In genomic region chr6:124702102-124702783, GRCm38 (mm10) we compare ENCODE assay signal across 10 mouse cellular contexts. TPM values are rescaled to one million over a fixed set of nuclear protein-coding genes. Genes with fewer than 3 reads are reported as not detected.
DNase-seq lines count a peak whose midpoint lies in the region; ATAC-seq and TF ChIP-seq lines count a peak whose summit lies in the region.
"Had no signal": no experiment of that assay in that cellular context is flagged by ENCODE, and none has a peak within 500 bp of the region (broad histone marks: within the 10 kb centered on the region; RNA-seq: fewer than 3 reads in every experiment).

No protein-coding gene starts in this region.

- WGBS in forebrain, embryonic 11.5 days: 92% methylated on average over 17 of the region's 17 CpGs
- WGBS in forebrain, embryonic 16.5 days: 92% methylated on average over 17 of the region's 17 CpGs
- 79% methylated on average over 17 of the region's 17 CpGs for WGBS in liver, embryonic 13.5 days (ENCODE audit: insufficient replicate concordance)
- WGBS in liver, embryonic 12.5 days (ENCODE audit: insufficient replicate concordance): 84% methylated on average over 17 of the region's 17 CpGs
- 92% methylated on average over 17 of the region's 17 CpGs for WGBS in forebrain, postnatal 0 days
- WGBS in midbrain, embryonic 14.5 days: 92% methylated on average over 17 of the region's 17 CpGs

- no peaks in the 10 kb centered on the region for H3K27me3 ChIP-seq in forebrain, embryonic 11.5 days (ENCODE audit: control insufficient read depth, insufficient read depth, low read length)
- H3K27me3 ChIP-seq in forebrain, embryonic 16.5 days (replicated peaks; ENCODE audit: control insufficient read depth, insufficient read depth, low read length): no peaks in the 10 kb centered on the region
- no peaks in the 10 kb centered on the region for H3K27me3 ChIP-seq in liver, embryonic 13.5 days
- H3K27me3 ChIP-seq in liver, embryonic 12.5 days (replicated peaks): no peaks in the 10 kb centered on the region
- H3K27me3 ChIP-seq in forebrain, postnatal 0 days (ENCODE audit: insufficient read depth, low read length): no peaks in the 10 kb centered on the region
- H3K27me3 ChIP-seq in midbrain, embryonic 14.5 days (ENCODE audit: control insufficient read depth, insufficient read depth, low read length): no peaks in the 10 kb centered on the region

- no peaks in the 10 kb centered on the region for H3K4me1 ChIP-seq in forebrain, embryonic 11.5 days (replicated peaks; ENCODE audit: control insufficient read depth, insufficient read depth, low read length)
- no peaks in the 10 kb centered on the region for H3K4me1 ChIP-seq in forebrain, embryonic 16.5 days (replicated peaks; ENCODE audit: control insufficient read depth, insufficient read depth, low read length)
- peaks cover 23% of the 10 kb centered on the region for H3K4me1 ChIP-seq in liver, embryonic 13.5 days (replicated peaks)
- H3K4me1 ChIP-seq in liver, embryonic 12.5 days: peaks cover 9% of the 10 kb centered on the region
- H3K4me1 ChIP-seq in forebrain, postnatal 0 days (ENCODE audit: insufficient read depth): no peaks in the 10 kb centered on the region
- H3K4me1 ChIP-seq in midbrain, embryonic 14.5 days (ENCODE audit: control insufficient read depth, insufficient read depth, low read length): no peaks in the 10 kb centered on the region

- H3K9me3 ChIP-seq in forebrain, embryonic 11.5 days (ENCODE audit: control insufficient read depth, low read length): no peaks in the 10 kb centered on the region
- no peaks in the 10 kb centered on the region for H3K9me3 ChIP-seq in forebrain, embryonic 16.5 days (ENCODE audit: control insufficient read depth, low read length)
- H3K9me3 ChIP-seq in liver, embryonic 13.5 days (replicated peaks): no peaks in the 10 kb centered on the region
- no peaks in the 10 kb centered on the region for H3K9me3 ChIP-seq in liver, embryonic 12.5 days (replicated peaks)
- no peaks in the 10 kb centered on the region for H3K9me3 ChIP-seq in forebrain, postnatal 0 days (ENCODE audit: low read length)
- H3K9me3 ChIP-seq in midbrain, embryonic 14.5 days (ENCODE audit: control insufficient read depth, low read length): no peaks in the 10 kb centered on the region

- H3K27ac ChIP-seq in forebrain, embryonic 11.5 days (ENCODE audit: low read depth, low read length): no peak overlapping the region
- H3K27ac ChIP-seq in forebrain, embryonic 16.5 days (ENCODE audit: low read length): no peak overlapping the region
- no peak overlapping the region for H3K27ac ChIP-seq in liver, embryonic 13.5 days
- no peak overlapping the region for H3K27ac ChIP-seq in liver, embryonic 12.5 days
- no peak overlapping the region for H3K27ac ChIP-seq in forebrain, postnatal 0 days (ENCODE audit: low read depth, low read length)
- no peak overlapping the region for H3K27ac ChIP-seq in midbrain, embryonic 14.5 days (replicated peaks; ENCODE audit: low read depth, low read length)
- H3K27ac ChIP-seq: heart, adult 2 months had no signal

- H3K36me3 ChIP-seq in forebrain, embryonic 11.5 days (ENCODE audit: control insufficient read depth, insufficient read depth, low read length): peaks cover 19% of the 10 kb centered on the region; the same call in 1 of the 2 replicates
- peaks cover 28% of the 10 kb centered on the region for H3K36me3 ChIP-seq in forebrain, embryonic 16.5 days (ENCODE audit: control insufficient read depth, insufficient read depth)
- H3K36me3 ChIP-seq in liver, embryonic 13.5 days: peaks cover 97% of the 10 kb centered on the region
- H3K36me3 ChIP-seq in liver, embryonic 12.5 days: peaks cover 97% of the 10 kb centered on the region
- peaks cover 67% of the 10 kb centered on the region for H3K36me3 ChIP-seq in forebrain, postnatal 0 days (ENCODE audit: insufficient read depth)
- peaks cover 69% of the 10 kb centered on the region for H3K36me3 ChIP-seq in midbrain, embryonic 14.5 days (ENCODE audit: control insufficient read depth, insufficient read depth, low read length)

- ATAC-seq in forebrain, embryonic 11.5 days (replicated peaks; ENCODE audit: low FRiP score): peak; percentile 27; the same call in 1 of the 2 replicates
- no peak for ATAC-seq in forebrain, embryonic 16.5 days
- 0 out of 2 replicates have a peak, but pooled peaks have one; percentile 4 for ATAC-seq in liver, embryonic 13.5 days (ENCODE audit: low read depth)
- no peak; the same call in 1 of the 2 replicates for ATAC-seq in liver, embryonic 12.5 days
- peak; percentile 14; the same call in 1 of the 2 replicates for ATAC-seq in forebrain, postnatal 0 days
- peak; percentile 38; the same call in 1 of the 2 replicates for ATAC-seq in midbrain, embryonic 14.5 days (ENCODE audit: low FRiP score, low TSS enrichment)

- no peak overlapping the region for H3K9ac ChIP-seq in forebrain, embryonic 11.5 days (ENCODE audit: low read length)
- no peak overlapping the region for H3K9ac ChIP-seq in forebrain, embryonic 16.5 days (replicated peaks; ENCODE audit: low read depth, low read length)
- H3K9ac ChIP-seq in liver, embryonic 13.5 days: no peak overlapping the region
- no peak overlapping the region for H3K9ac ChIP-seq in liver, embryonic 12.5 days
- H3K9ac ChIP-seq in forebrain, postnatal 0 days: no peak overlapping the region
- H3K9ac ChIP-seq in midbrain, embryonic 14.5 days (replicated peaks; ENCODE audit: low read length): no peak overlapping the region

- no peak for TF ChIP-seq CTCF in forebrain, postnatal 0 days (IDR thresholded peaks at IDR 0.05; ENCODE audit: low read depth)

- no peak for DNase-seq in forebrain, embryonic 11.5 days (ENCODE audit: low spot score)
- no peak for DNase-seq in liver, embryonic 13.5 days
- no peak for DNase-seq in forebrain, postnatal 0 days
- DNase-seq in midbrain, embryonic 14.5 days: no peak
- no peak for DNase-seq in right cerebral cortex, postnatal 36 days (ENCODE audit: low spot score in 2 of 2)
- no peak for DNase-seq in retina, postnatal 1 day

- no peak overlapping the region for H3K4me2 ChIP-seq in forebrain, embryonic 11.5 days (ENCODE audit: low read depth, low read length, severe bottlenecking)
- no peak overlapping the region for H3K4me2 ChIP-seq in forebrain, embryonic 16.5 days (ENCODE audit: low read length)
- no peak overlapping the region for H3K4me2 ChIP-seq in liver, embryonic 13.5 days
- H3K4me2 ChIP-seq in liver, embryonic 12.5 days: no peak overlapping the region
- no peak overlapping the region for H3K4me2 ChIP-seq in forebrain, postnatal 0 days (ENCODE audit: low read depth)
- no peak overlapping the region for H3K4me2 ChIP-seq in midbrain, embryonic 14.5 days (ENCODE audit: low read length)

- no peak overlapping the region for H3K4me3 ChIP-seq in forebrain, embryonic 11.5 days (ENCODE audit: low read depth, low read length)
- H3K4me3 ChIP-seq in forebrain, embryonic 16.5 days (replicated peaks; ENCODE audit: low read length): no peak overlapping the region
- no peak overlapping the region for H3K4me3 ChIP-seq in liver, embryonic 13.5 days (replicated peaks)
- no peak overlapping the region for H3K4me3 ChIP-seq in liver, embryonic 12.5 days
- no peak overlapping the region for H3K4me3 ChIP-seq in forebrain, postnatal 0 days (ENCODE audit: low read depth, low read length)
- H3K4me3 ChIP-seq in midbrain, embryonic 14.5 days (replicated peaks; ENCODE audit: low read depth, low read length): no peak overlapping the region
- H3K4me3 ChIP-seq: erythroblast, embryonic 14.5 days; heart, adult 2 months had no signal

RNA-seq across cellular contexts. Expression of gene Emg1, which starts 9.7 kb away (rescaled TPM):
- polyA plus RNA-seq in forebrain, embryonic 11.5 days (2014; fragmentation: Nextera tagmentation; extraction: Ambion mirVana): 227 and 228 TPM in 2 replicates
- polyA plus RNA-seq in forebrain, embryonic 16.5 days (2015; fragmentation: Nextera tagmentation; extraction: Ambion mirVana): 142 and 150 TPM in 2 replicates
- 189 and 198 TPM in 2 replicates for polyA plus RNA-seq in liver, embryonic 13.5 days (2015; fragmentation: Nextera tagmentation; extraction: Ambion mirVana)
- 200 TPM in 2 replicates for polyA plus RNA-seq in liver, embryonic 12.5 days (2016; fragmentation: Nextera tagmentation; extraction: Ambion mirVana)
- 105 TPM in 2 replicates for total RNA-seq in forebrain, postnatal 0 days (2014; rRNA removed)
- polyA plus RNA-seq in forebrain, postnatal 0 days (2015; fragmentation: Nextera tagmentation; extraction: Ambion mirVana): 96.2 and 116 TPM in 2 replicates
- polyA plus RNA-seq in midbrain, embryonic 14.5 days (2014; fragmentation: Nextera tagmentation; extraction: Ambion mirVana): 111 and 120 TPM in 2 replicates

RNA-seq across cellular contexts. Expression of gene Phb2, which starts 9.9 kb away (rescaled TPM):
- polyA plus RNA-seq in forebrain, embryonic 11.5 days (2014; fragmentation: Nextera tagmentation; extraction: Ambion mirVana): 376 and 404 TPM in 2 replicates
- 250 and 252 TPM in 2 replicates for polyA plus RNA-seq in forebrain, embryonic 16.5 days (2015; fragmentation: Nextera tagmentation; extraction: Ambion mirVana)
- 356 and 373 TPM in 2 replicates for polyA plus RNA-seq in liver, embryonic 13.5 days (2015; fragmentation: Nextera tagmentation; extraction: Ambion mirVana)
- polyA plus RNA-seq in liver, embryonic 12.5 days (2016; fragmentation: Nextera tagmentation; extraction: Ambion mirVana): 433 and 443 TPM in 2 replicates
- total RNA-seq in forebrain, postnatal 0 days (2014; rRNA removed): 200 and 215 TPM in 2 replicates
- 271 TPM in 2 replicates for polyA plus RNA-seq in forebrain, postnatal 0 days (2015; fragmentation: Nextera tagmentation; extraction: Ambion mirVana)
- polyA plus RNA-seq in midbrain, embryonic 14.5 days (2014; fragmentation: Nextera tagmentation; extraction: Ambion mirVana): 249 and 250 TPM in 2 replicates

RNA-seq across cellular contexts. Expression of gene Ptpn6, which starts 36.3 kb away (rescaled TPM):
- polyA plus RNA-seq in forebrain, embryonic 11.5 days (2014; fragmentation: Nextera tagmentation; extraction: Ambion mirVana): 4.8 and 4.9 TPM in 2 replicates
- 3.3 and 4.5 TPM in 2 replicates for polyA plus RNA-seq in forebrain, embryonic 16.5 days (2015; fragmentation: Nextera tagmentation; extraction: Ambion mirVana)
- polyA plus RNA-seq in liver, embryonic 13.5 days (2015; fragmentation: Nextera tagmentation; extraction: Ambion mirVana): 28.7 and 29.5 TPM in 2 replicates
- polyA plus RNA-seq in liver, embryonic 12.5 days (2016; fragmentation: Nextera tagmentation; extraction: Ambion mirVana): 30.8 and 31.3 TPM in 2 replicates
- 2.2 and 2.9 TPM in 2 replicates for total RNA-seq in forebrain, postnatal 0 days (2014; rRNA removed)
- 3.6 and 3.8 TPM in 2 replicates for polyA plus RNA-seq in forebrain, postnatal 0 days (2015; fragmentation: Nextera tagmentation; extraction: Ambion mirVana)
- 2.1 and 5.6 TPM in 2 replicates for polyA plus RNA-seq in midbrain, embryonic 14.5 days (2014; fragmentation: Nextera tagmentation; extraction: Ambion mirVana)

RNA-seq across cellular contexts. Expression of gene Grcc10, which starts 38.9 kb away (rescaled TPM):
- polyA plus RNA-seq in forebrain, embryonic 11.5 days (2014; fragmentation: Nextera tagmentation; extraction: Ambion mirVana): 509 and 514 TPM in 2 replicates
- 614 and 641 TPM in 2 replicates for polyA plus RNA-seq in forebrain, embryonic 16.5 days (2015; fragmentation: Nextera tagmentation; extraction: Ambion mirVana)
- 77.7 and 80.2 TPM in 2 replicates for polyA plus RNA-seq in liver, embryonic 13.5 days (2015; fragmentation: Nextera tagmentation; extraction: Ambion mirVana)
- 109 and 116 TPM in 2 replicates for polyA plus RNA-seq in liver, embryonic 12.5 days (2016; fragmentation: Nextera tagmentation; extraction: Ambion mirVana)
- 257 and 314 TPM in 2 replicates for total RNA-seq in forebrain, postnatal 0 days (2014; rRNA removed)
- polyA plus RNA-seq in forebrain, postnatal 0 days (2015; fragmentation: Nextera tagmentation; extraction: Ambion mirVana): 699 and 862 TPM in 2 replicates
- 689 and 844 TPM in 2 replicates for polyA plus RNA-seq in midbrain, embryonic 14.5 days (2014; fragmentation: Nextera tagmentation; extraction: Ambion mirVana)

RNA-seq across cellular contexts. Expression of gene Lpcat3, which starts 39.4 kb away (rescaled TPM):
- 34.3 and 35.5 TPM in 2 replicates for polyA plus RNA-seq in forebrain, embryonic 11.5 days (2014; fragmentation: Nextera tagmentation; extraction: Ambion mirVana)
- polyA plus RNA-seq in forebrain, embryonic 16.5 days (2015; fragmentation: Nextera tagmentation; extraction: Ambion mirVana): 35.9 and 36.7 TPM in 2 replicates
- polyA plus RNA-seq in liver, embryonic 13.5 days (2015; fragmentation: Nextera tagmentation; extraction: Ambion mirVana): 68.4 and 73.9 TPM in 2 replicates
- 67.1 and 74.5 TPM in 2 replicates for polyA plus RNA-seq in liver, embryonic 12.5 days (2016; fragmentation: Nextera tagmentation; extraction: Ambion mirVana)
- total RNA-seq in forebrain, postnatal 0 days (2014; rRNA removed): 27.6 and 35.6 TPM in 2 replicates
- 34.3 and 41.3 TPM in 2 replicates for polyA plus RNA-seq in forebrain, postnatal 0 days (2015; fragmentation: Nextera tagmentation; extraction: Ambion mirVana)
- 31.9 and 34.6 TPM in 2 replicates for polyA plus RNA-seq in midbrain, embryonic 14.5 days (2014; fragmentation: Nextera tagmentation; extraction: Ambion mirVana)

Comparison
In these comparisons a context has a peak if more than half of its experiments do, and no peak if none do; other contexts are left out.
1. ATAC-seq: peak in forebrain, embryonic 11.5 days (single experiment), liver, embryonic 13.5 days (single experiment), forebrain, postnatal 0 days (single experiment) and midbrain, embryonic 14.5 days (single experiment); none in forebrain, embryonic 16.5 days (single experiment) and liver, embryonic 12.5 days (single experiment).